Mouse (Mus musculus) lung, postnatal 25 days (tissue): ENCODE data around the gene Tcaf3.

Experiments
- DNase-seq: peaks from one replicate; pipeline ENCODE4 v3.0.0; 2022; ENCODE audit warnings: low spot score

Tcaf3 gene

GRCm38 (mm10) chr6:42542036-42543031 lies 55.2 kb downstream of the Tcaf3 start:
- DNase-seq, result peak; percentile 55

- no peak for DNase-seq
Measured at GRCm38 (mm10) chr6:42540681-42541080, 56.8 kb downstream of the Tcaf3 start.

- DNase-seq, result no peak
Measured at GRCm38 (mm10) chr6:42539711-42540110, 57.8 kb downstream of the Tcaf3 start.
